Comparison of ENCODE assay signal across 10 mouse cellular contexts in genomic region chr14:76702709-76703372, GRCm38 (mm10).
A peak's percentile ranks its signal among the peaks of the same experiment; 100 is the strongest.
DNase-seq lines count a peak whose midpoint lies in the region; ATAC-seq and TF ChIP-seq lines count a peak whose summit lies in the region.
"Had no signal": no experiment of that assay in that cellular context is flagged by ENCODE, and none has a peak within 500 bp of the region (broad histone marks: within the 10 kb centered on the region; RNA-seq: fewer than 3 reads in every experiment).

No protein-coding gene starts in this region.

- no peak for TF ChIP-seq POLR2A in bone marrow, adult 2 months (IDR thresholded peaks at IDR 0.05; ENCODE audit: borderline replicate concordance, control insufficient read depth, low read depth, low read length)
- no peak for TF ChIP-seq POLR2A in kidney, adult 2 months (IDR thresholded peaks at IDR 0.05; ENCODE audit: low read depth, low read length)

- TF ChIP-seq CTCF in intestine, postnatal 0 days (IDR thresholded peaks at IDR 0.05; ENCODE audit: low read depth) = no peak
- TF ChIP-seq CTCF in bone marrow, adult 2 months (IDR thresholded peaks at IDR 0.05; ENCODE audit: control insufficient read depth, insufficient read depth, low read length) = no peak
- no peak for TF ChIP-seq CTCF in kidney, adult 2 months (conservative IDR thresholded peaks at IDR 0.05; ENCODE audit: insufficient read depth, insufficient read length, low read depth, low read length)

- no peak overlapping the region for H3K4me3 ChIP-seq in intestine, embryonic 15.5 days (replicated peaks)
- no peak overlapping the region for H3K4me3 ChIP-seq in intestine, postnatal 0 days (ENCODE audit: low read depth, low read length)
- no peak overlapping the region for H3K4me3 ChIP-seq in bone marrow, adult 2 months (replicated peaks; ENCODE audit: control insufficient read depth, low read depth, low read length)
- H3K4me3 ChIP-seq in kidney, adult 2 months (ENCODE audit: insufficient read depth, low read depth, low read length) = no peak overlapping the region
- no peak overlapping the region for H3K4me3 ChIP-seq in limb, embryonic 15.5 days
- no peak overlapping the region for H3K4me3 ChIP-seq in midbrain, embryonic 13.5 days (replicated peaks)
- H3K4me3 ChIP-seq: midbrain, embryonic 12.5 days had no signal

- no peaks in the 10 kb centered on the region for H3K36me3 ChIP-seq in intestine, embryonic 15.5 days
- H3K36me3 ChIP-seq in intestine, postnatal 0 days (ENCODE audit: control insufficient read depth, insufficient read depth) = no peaks in the 10 kb centered on the region
- no peaks in the 10 kb centered on the region for H3K36me3 ChIP-seq in kidney, adult 2 months (ENCODE audit: control insufficient read depth, insufficient read depth, low read length)
- H3K36me3 ChIP-seq in limb, embryonic 15.5 days = no peaks in the 10 kb centered on the region
- H3K36me3 ChIP-seq in midbrain, embryonic 13.5 days = no peaks in the 10 kb centered on the region
- H3K36me3 ChIP-seq: midbrain, embryonic 12.5 days had no signal

- H3K4me2 ChIP-seq in intestine, embryonic 15.5 days (replicated peaks) = no peak overlapping the region
- no peak overlapping the region for H3K4me2 ChIP-seq in intestine, postnatal 0 days (replicated peaks; ENCODE audit: low read depth)
- H3K4me2 ChIP-seq in limb, embryonic 15.5 days = no peak overlapping the region
- H3K4me2 ChIP-seq in midbrain, embryonic 13.5 days (replicated peaks) = no peak overlapping the region
- H3K4me2 ChIP-seq: midbrain, embryonic 12.5 days had no signal

- H3K4me1 ChIP-seq in intestine, embryonic 15.5 days (replicated peaks) = peaks cover 25% of the 10 kb centered on the region
- H3K4me1 ChIP-seq in intestine, postnatal 0 days (replicated peaks; ENCODE audit: control insufficient read depth, insufficient read depth, low read length) = peaks cover 20% of the 10 kb centered on the region; the same call in 1 of the 2 replicates
- H3K4me1 ChIP-seq in bone marrow, adult 2 months (ENCODE audit: control insufficient read depth, insufficient read depth, low read length) = peaks cover 7% of the 10 kb centered on the region; the same call in 1 of the 2 replicates
- peaks cover 15% of the 10 kb centered on the region for H3K4me1 ChIP-seq in kidney, adult 2 months (ENCODE audit: control insufficient read depth, insufficient read depth, low read length)
- H3K4me1 ChIP-seq in limb, embryonic 15.5 days = peaks cover 29% of the 10 kb centered on the region
- H3K4me1 ChIP-seq in midbrain, embryonic 13.5 days (replicated peaks) = peaks cover 6% of the 10 kb centered on the region

- H3K27ac ChIP-seq in intestine, embryonic 15.5 days = 0 out of 2 replicates have a peak overlapping the region, but pooled peaks have one; percentile 7
- no peak overlapping the region for H3K27ac ChIP-seq in intestine, postnatal 0 days (ENCODE audit: low read depth, low read length)
- peak overlapping the region; percentile 48 for H3K27ac ChIP-seq in bone marrow, adult 2 months (ENCODE audit: control insufficient read depth, insufficient read depth, low read depth, low read length, poor library complexity)
- peak overlapping the region; percentile 12; the same call in 1 of the 2 replicates for H3K27ac ChIP-seq in kidney, adult 2 months (ENCODE audit: insufficient read depth, low read depth, low read length)
- H3K27ac ChIP-seq in limb, embryonic 15.5 days = peak overlapping the region; percentile 47
- H3K27ac ChIP-seq in midbrain, embryonic 13.5 days = no peak overlapping the region
- H3K27ac ChIP-seq: midbrain, embryonic 12.5 days had no signal

- H3K27me3 ChIP-seq in intestine, embryonic 15.5 days (replicated peaks) = no peaks in the 10 kb centered on the region
- no peaks in the 10 kb centered on the region for H3K27me3 ChIP-seq in intestine, postnatal 0 days (replicated peaks; ENCODE audit: control insufficient read depth, insufficient read depth, low read length)
- no peaks in the 10 kb centered on the region for H3K27me3 ChIP-seq in kidney, adult 2 months (replicated peaks; ENCODE audit: control insufficient read depth, insufficient read depth, low read length)
- H3K27me3 ChIP-seq in limb, embryonic 15.5 days = no peaks in the 10 kb centered on the region
- no peaks in the 10 kb centered on the region for H3K27me3 ChIP-seq in midbrain, embryonic 13.5 days
- H3K27me3 ChIP-seq: midbrain, embryonic 12.5 days had no signal

- no peak overlapping the region for H3K9ac ChIP-seq in intestine, embryonic 15.5 days
- no peak overlapping the region for H3K9ac ChIP-seq in intestine, postnatal 0 days (ENCODE audit: low read depth, low read length)
- H3K9ac ChIP-seq in limb, embryonic 15.5 days = no peak overlapping the region
- H3K9ac ChIP-seq in midbrain, embryonic 13.5 days (replicated peaks) = no peak overlapping the region
- H3K9ac ChIP-seq: midbrain, embryonic 12.5 days had no signal

- H3K9me3 ChIP-seq in intestine, embryonic 15.5 days = no peaks in the 10 kb centered on the region
- H3K9me3 ChIP-seq in intestine, postnatal 0 days (ENCODE audit: control insufficient read depth) = no peaks in the 10 kb centered on the region
- H3K9me3 ChIP-seq in limb, embryonic 15.5 days = no peaks in the 10 kb centered on the region
- H3K9me3 ChIP-seq in midbrain, embryonic 13.5 days = no peaks in the 10 kb centered on the region
- H3K9me3 ChIP-seq: midbrain, embryonic 12.5 days had no signal

- no peak for ATAC-seq in intestine, embryonic 15.5 days
- ATAC-seq in intestine, postnatal 0 days = no peak
- ATAC-seq in limb, embryonic 15.5 days (ENCODE audit: insufficient number of reproducible peaks, low FRiP score, low TSS enrichment, low read depth) = no peak
- ATAC-seq in frontal cortex, adult (ENCODE audit: low TSS enrichment) = no peak
- ATAC-seq in midbrain, embryonic 13.5 days = no peak

- peak; percentile 71 for DNase-seq in kidney, adult 2 months
- DNase-seq: layer of hippocampus, adult 9-11 months; left cerebral cortex, postnatal 4 days had no signal

- 52% methylated on average over 8 of the region's 8 CpGs for WGBS in intestine, embryonic 15.5 days
- 71% methylated on average over 8 of the region's 8 CpGs for WGBS in intestine, postnatal 0 days
- WGBS in bone marrow, adult 2 months = 64% methylated on average over 8 of the region's 8 CpGs
- WGBS in kidney, adult 2 months = 47% methylated on average over 8 of the region's 8 CpGs
- WGBS in limb, embryonic 15.5 days = 37% methylated on average over 8 of the region's 8 CpGs
- 82% methylated on average over 8 of the region's 8 CpGs for WGBS in midbrain, embryonic 13.5 days

Comparison
In these comparisons a context has a peak if more than half of its experiments do, and no peak if none do; other contexts are left out.
1. H3K27ac ChIP-seq: peak in intestine, embryonic 15.5 days (single experiment), bone marrow, adult 2 months (single experiment), kidney, adult 2 months (single experiment) and limb, embryonic 15.5 days (single experiment); none in intestine, postnatal 0 days (single experiment) and midbrain, embryonic 13.5 days (single experiment).